Comparison of ENCODE assay signal across 8 mouse cellular contexts in genomic region chr6:131292991-131293788, GRCm38 (mm10). TPM values are rescaled to one million over a fixed set of nuclear protein-coding genes. Genes with fewer than 3 reads are reported as not detected.
DNase-seq lines count a peak whose midpoint lies in the region; ATAC-seq lines count a peak whose summit lies in the region.

Magohb (minus strand) TSS chr6:131293244.

- DNase-seq in WW6 (ENCODE audit: low read depth, low spot score) = peak; percentile 54
- DNase-seq in cerebellum, postnatal 36 days = peak; percentile 88 to 90
- DNase-seq in frontal cortex, postnatal 36 days (ENCODE audit: low spot score in 2 of 2) = peak; percentile 84 to 89
- DNase-seq in layer of hippocampus, postnatal 36 days = peak; percentile 80 to 81
- peak; percentile 82 for DNase-seq in lung, postnatal 25 days (ENCODE audit: low spot score)
- peak; percentile 75 for DNase-seq in retina, adult 2 months (ENCODE audit: low read depth, low spot score)
- peak; percentile 87 for DNase-seq in thymus, postnatal 25 days

- H3K9ac ChIP-seq in hindbrain, embryonic 15.5 days = peak within 1 kb of the TSS; percentile 76

- ATAC-seq in hindbrain, embryonic 15.5 days (ENCODE audit: low FRiP score, low read depth) = peak; percentile 93

- peaks cover 15% of the 10 kb centered on the region for H3K4me1 ChIP-seq in hindbrain, embryonic 15.5 days (replicated peaks)

- H3K9me3 ChIP-seq in hindbrain, embryonic 15.5 days = no peaks in the 10 kb centered on the region

- peak within 1 kb of the TSS; percentile 66 for H3K4me3 ChIP-seq in hindbrain, embryonic 15.5 days

- H3K27me3 ChIP-seq in hindbrain, embryonic 15.5 days = no peaks in the 10 kb centered on the region

- H3K4me2 ChIP-seq in hindbrain, embryonic 15.5 days = peak within 1 kb of the TSS; percentile 65

- H3K27ac ChIP-seq in hindbrain, embryonic 15.5 days (replicated peaks) = peak within 1 kb of the TSS; percentile 79

- 2% methylated on average over 50 of the region's 51 CpGs for WGBS in hindbrain, embryonic 15.5 days

- H3K36me3 ChIP-seq in hindbrain, embryonic 15.5 days = peaks cover 4% of the 10 kb centered on the region; the same call in 1 of the 2 replicates

RNA-seq across cellular contexts. Expression of gene Magohb, which starts in this region (rescaled TPM):
- 35.1 and 36.6 TPM in 2 replicates for polyA plus RNA-seq in hindbrain, embryonic 15.5 days (2015; fragmentation: Nextera tagmentation; extraction: Ambion mirVana)
- total RNA-seq in layer of hippocampus, postnatal 36 days (2021) = 10 to 100 TPM in 1 of 2 experiments, 1 to 10 TPM in 1; 9.7 to 14.1 TPM

Comparison
In these comparisons a context has a peak if more than half of its experiments do, and no peak if none do; other contexts are left out.
1. Peak in every context shown above with its lines: DNase-seq, ATAC-seq, H3K4me3 ChIP-seq and H3K27ac ChIP-seq.